Mouse (Mus musculus) neural tube, embryonic 14.5 days (tissue): ENCODE measurements around the gene Ugt1a5. TPM values are rescaled to one million over a fixed set of nuclear protein-coding genes. Genes with fewer than 3 reads are reported as not detected.

ENCODE experiments used
- ATAC-seq: fragments of 200-750 bp; cut with Nextera tagmentation; 2 replicates; pipeline ENCODE4 v1.8.0; 2017; ENCODE audit warnings: low read depth, mild to moderate bottlenecking, moderate TSS enrichment, moderate library complexity
- H3K27ac ChIP-seq: fragments of 300-500 bp; sonication (generic); 2 replicates; pipeline ENCODE4 v1.5.1; 2014; ENCODE audit warnings: low read depth, mild to moderate bottlenecking, control low read depth, low read length, moderate library complexity, mixed read lengths
- H3K27me3 ChIP-seq: fragments of 300-500 bp; sonication (generic); 2 replicates; pipeline ENCODE4 v1.6.1; 2014; ENCODE audit warnings: low read length; ENCODE audit not compliant: control insufficient read depth, insufficient read depth
- H3K36me3 ChIP-seq: fragments of 300-500 bp; sonication (generic); 2 replicates; pipeline ENCODE4 v1.6.1; 2014; ENCODE audit warnings: low read length, mixed read lengths; ENCODE audit not compliant: control insufficient read depth, insufficient read depth
- H3K4me1 ChIP-seq: fragments of 300-500 bp; sonication (generic); 2 replicates; pipeline ENCODE4 v1.6.1; 2014; ENCODE audit warnings: low read length; ENCODE audit not compliant: control insufficient read depth, insufficient read depth
- H3K4me2 ChIP-seq: fragments of 300-500 bp; sonication (generic); 2 replicates; pipeline ENCODE4 v1.6.1; 2014; ENCODE audit warnings: mild to moderate bottlenecking, low read depth, low read length, control low read depth
- H3K4me3 ChIP-seq: fragments of 300-500 bp; sonication (generic); 2 replicates; pipeline ENCODE4 v1.5.1; 2014; ENCODE audit warnings: low read depth, low read length, control low read depth, mixed read lengths
- H3K9ac ChIP-seq: fragments of 300-500 bp; sonication (generic); replicated peaks from 2 replicates; pipeline ENCODE4 v1.6.1; 2014; ENCODE audit warnings: low read depth, mild to moderate bottlenecking, control low read depth, low read length, mixed read lengths
- H3K9me3 ChIP-seq: fragments of 300-500 bp; sonication (generic); 2 replicates; pipeline ENCODE4 v1.6.1; 2016; ENCODE audit warnings: low read length; ENCODE audit not compliant: control insufficient read depth
- WGBS: fragments of 180-500 bp; shearing (Covaris S2); extraction: QIAGEN DNeasy Blood & Tissue Kit; methylation state at CpG from one replicate; pipeline ENCODE4 v1.1.7; 2014; 5-methylcytosine and 5-hydroxymethylcytosine counted together
- polyA plus RNA-seq: library from polyadenylated mRNA; unstranded; fragments of >200 nt; fragmentation: Nextera tagmentation; extraction: Ambion mirVana; gene quantifications from 2 replicates; pipeline ENCODE4 v1.2.1, GENCODE M21; 2014

Ugt1a5 gene
- polyA plus RNA-seq, 1 experiment from 2014 or later = not detected

GRCm38 (mm10) chr1:88238771-88239170, 73.0 kb downstream of the Ugt1a5 start:
- 76% methylated on average over 6 of the region's 6 CpGs for WGBS
- Histone ChIP-seq H3K4me2 (no peak overlapping the region), H3K4me1 (no peaks in the 10 kb centered on the region), H3K9ac (no peak overlapping the region), H3K27ac (no peak overlapping the region), H3K9me3 (peaks cover 86% of the 10 kb centered on the region), H3K36me3 (no peaks in the 10 kb centered on the region), H3K27me3 (no peaks in the 10 kb centered on the region), H3K4me3 (no peak overlapping the region)
- no peak for ATAC-seq

GRCm38 (mm10) chr1:88240072-88240471, 74.3 kb downstream of the Ugt1a5 start:
- Histone ChIP-seq H3K9ac (no peak overlapping the region), H3K4me3 (no peak overlapping the region), H3K9me3 (peaks cover 85% of the 10 kb centered on the region), H3K4me1 (no peaks in the 10 kb centered on the region), H3K36me3 (no peaks in the 10 kb centered on the region), H3K27me3 (no peaks in the 10 kb centered on the region), H3K27ac (no peak overlapping the region), H3K4me2 (no peak overlapping the region)
- ATAC-seq = no peak
- WGBS = 73% methylated on average over 5 of the region's 5 CpGs

GRCm38 (mm10) chr1:88240579-88240978, 74.8 kb downstream of the Ugt1a5 start:
- Histone ChIP-seq H3K36me3 (no peaks in the 10 kb centered on the region), H3K27ac (no peak overlapping the region), H3K4me3 (no peak overlapping the region), H3K27me3 (no peaks in the 10 kb centered on the region), H3K9ac (no peak overlapping the region), H3K4me1 (no peaks in the 10 kb centered on the region), H3K9me3 (peaks cover 85% of the 10 kb centered on the region), H3K4me2 (no peak overlapping the region)
- no peak; the same call in 1 of the 2 replicates for ATAC-seq
- 78% methylated on average over 4 of the region's 4 CpGs for WGBS

- no peak for ATAC-seq
- Histone ChIP-seq H3K9me3 (peaks cover 93% of the 10 kb centered on the region), H3K27me3 (no peaks in the 10 kb centered on the region), H3K9ac (no peak overlapping the region), H3K36me3 (no peaks in the 10 kb centered on the region), H3K27ac (no peak overlapping the region), H3K4me2 (no peak overlapping the region), H3K4me1 (no peaks in the 10 kb centered on the region), H3K4me3 (no peak overlapping the region)
- 67% methylated on average over 5 of the region's 5 CpGs for WGBS
Observed at GRCm38 (mm10) chr1:88243861-88244260, 78.0 kb downstream of the Ugt1a5 start.

- WGBS = 79% methylated on average over 6 of the region's 6 CpGs
- H3K27me3 ChIP-seq = no peaks in the 10 kb centered on the region
- no peak overlapping the region for H3K9ac ChIP-seq
- ATAC-seq = no peak
- H3K4me1 ChIP-seq = no peaks in the 10 kb centered on the region
- H3K4me3 ChIP-seq = no peak overlapping the region
- H3K27ac ChIP-seq = no peak overlapping the region
- no peak overlapping the region for H3K4me2 ChIP-seq
- no peaks in the 10 kb centered on the region for H3K36me3 ChIP-seq
- H3K9me3 ChIP-seq = peaks cover 93% of the 10 kb centered on the region
Observed at GRCm38 (mm10) chr1:88245881-88246280, 80.1 kb downstream of the Ugt1a5 start.

- 49% methylated on average over 6 of the region's 6 CpGs for WGBS
- no peak for ATAC-seq
Observed at GRCm38 (mm10) chr1:88246386-88246785, 80.6 kb downstream of the Ugt1a5 start.

GRCm38 (mm10) chr1:88247660-88248059, 81.8 kb downstream of the Ugt1a5 start:
- ATAC-seq = 0 out of 2 replicates have a peak, but pooled peaks have one; percentile 3
- no peak overlapping the region for H3K4me2 ChIP-seq
- no peak overlapping the region for H3K27ac ChIP-seq
- peaks cover 92% of the 10 kb centered on the region for H3K9me3 ChIP-seq
- H3K4me1 ChIP-seq = no peaks in the 10 kb centered on the region
- no peak overlapping the region for H3K4me3 ChIP-seq
- H3K9ac ChIP-seq = no peak overlapping the region
- no peaks in the 10 kb centered on the region for H3K27me3 ChIP-seq
- no peaks in the 10 kb centered on the region for H3K36me3 ChIP-seq
- 51% methylated on average over 2 of the region's 2 CpGs for WGBS

More at GRCm38 (mm10) chr1:88246386-88246785, 80.6 kb downstream of the Ugt1a5 start:
- H3K4me1 ChIP-seq = no peaks in the 10 kb centered on the region
- H3K36me3 ChIP-seq = no peaks in the 10 kb centered on the region
- H3K4me2 ChIP-seq = no peak overlapping the region
- peaks cover 94% of the 10 kb centered on the region for H3K9me3 ChIP-seq
- H3K4me3 ChIP-seq = no peak overlapping the region
- H3K9ac ChIP-seq = no peak overlapping the region
- H3K27me3 ChIP-seq = no peaks in the 10 kb centered on the region
- H3K27ac ChIP-seq = no peak overlapping the region

GRCm38 (mm10) chr1:88248658-88249057, 82.8 kb downstream of the Ugt1a5 start:
- 68% methylated on average over 4 of the region's 4 CpGs for WGBS
- no peak overlapping the region for H3K9ac ChIP-seq

GRCm38 (mm10) chr1:88249596-88249995, 83.8 kb downstream of the Ugt1a5 start:
- Histone ChIP-seq H3K4me1 (no peaks in the 10 kb centered on the region), H3K27me3 (no peaks in the 10 kb centered on the region), H3K9ac (no peak overlapping the region), H3K4me3 (no peak overlapping the region), H3K9me3 (peaks cover 88% of the 10 kb centered on the region), H3K36me3 (no peaks in the 10 kb centered on the region), H3K4me2 (no peak overlapping the region), H3K27ac (no peak overlapping the region)
- WGBS = 80% methylated on average over 7 of the region's 7 CpGs
- ATAC-seq = no peak

More at GRCm38 (mm10) chr1:88248658-88249057, 82.8 kb downstream of the Ugt1a5 start:
- Histone ChIP-seq H3K27me3 (no peaks in the 10 kb centered on the region), H3K4me2 (no peak overlapping the region), H3K4me1 (no peaks in the 10 kb centered on the region), H3K4me3 (no peak overlapping the region), H3K36me3 (no peaks in the 10 kb centered on the region), H3K27ac (no peak overlapping the region), H3K9me3 (peaks cover 89% of the 10 kb centered on the region)
- ATAC-seq = no peak
